Mouse (Mus musculus): Measurements from ENCODE around the gene A930002H24Rik.

DNA sequence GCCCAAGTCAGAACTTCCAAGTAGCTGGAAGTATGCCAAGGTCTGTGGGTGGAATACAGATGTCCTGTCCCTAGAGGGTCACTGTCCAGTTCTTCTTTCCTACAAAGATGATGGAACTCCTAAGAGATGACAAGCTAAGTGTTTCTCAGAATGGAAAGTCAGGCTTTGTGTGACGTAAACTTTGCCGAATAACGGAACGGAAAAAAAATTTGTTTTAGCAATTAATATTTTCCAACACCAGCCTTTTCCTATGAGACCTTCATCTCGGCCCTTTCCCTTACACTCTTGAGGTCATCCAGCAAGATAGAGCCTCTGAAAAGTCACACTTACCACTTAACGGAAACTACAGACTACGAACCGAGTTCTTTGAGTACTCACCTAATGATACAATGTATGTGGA, 25.4 kb downstream of the A930002H24Rik start:
- no peak for TF ChIP-seq CTCF (conservative IDR thresholded peaks at IDR 0.05; ENCODE audit: low read length)
- TF ChIP-seq NANOG (IDR thresholded peaks at IDR 0.05; ENCODE audit: borderline replicate concordance, low read length): no peak
- no peak for TF ChIP-seq POU5F1 (IDR thresholded peaks at IDR 0.05; ENCODE audit: borderline replicate concordance, low read length)
